Mouse (Mus musculus) midbrain, embryonic 16.5 days (tissue): ENCODE data around the gene Pik3ca. TPM values are rescaled to one million over a fixed set of nuclear protein-coding genes. Genes with fewer than 3 reads are reported as not detected.

Experiments
- ATAC-seq: fragments of 200-750 bp; cut with Nextera tagmentation; 2 replicates; pipeline ENCODE4 v1.8.0; 2017; ENCODE audit warnings: moderate TSS enrichment
- H3K27ac ChIP-seq: fragments of 300-500 bp; sonication (generic); 2 replicates; pipeline ENCODE4 v1.5.1; 2014; ENCODE audit warnings: mild to moderate bottlenecking, low read length, mixed read lengths
- H3K27me3 ChIP-seq: fragments of 300-500 bp; sonication (generic); 2 replicates; pipeline ENCODE4 v1.6.1; 2014; ENCODE audit warnings: low read depth, low read length, mixed read lengths; ENCODE audit not compliant: control insufficient read depth, insufficient read depth
- H3K36me3 ChIP-seq: fragments of 300-500 bp; sonication (generic); 2 replicates; pipeline ENCODE4 v1.6.1; 2014; ENCODE audit warnings: mild to moderate bottlenecking, low read length, moderate library complexity, mixed read lengths; ENCODE audit not compliant: control insufficient read depth, insufficient read depth
- H3K4me1 ChIP-seq: fragments of 300-500 bp; sonication (generic); 2 replicates; pipeline ENCODE4 v1.6.1; 2014; ENCODE audit warnings: mild to moderate bottlenecking, low read length, mixed read lengths; ENCODE audit not compliant: control insufficient read depth, insufficient read depth
- H3K4me2 ChIP-seq: fragments of 300-500 bp; sonication (generic); 2 replicates; pipeline ENCODE4 v1.6.1; 2014; ENCODE audit warnings: mild to moderate bottlenecking, low read length, mixed read lengths
- H3K4me3 ChIP-seq: fragments of 300-500 bp; sonication (generic); 2 replicates; pipeline ENCODE4 v1.5.1; 2014; ENCODE audit warnings: low read depth, mild to moderate bottlenecking, low read length, moderate library complexity, mixed read lengths
- H3K9ac ChIP-seq: fragments of 300-500 bp; sonication (generic); 2 replicates; pipeline ENCODE4 v1.6.1; 2014; ENCODE audit warnings: low read depth, low read length, mixed read lengths
- H3K9me3 ChIP-seq: fragments of 300-500 bp; sonication (generic); replicated peaks from 2 replicates; pipeline ENCODE4 v1.6.1; 2014; ENCODE audit warnings: mild to moderate bottlenecking, low read length, mixed read lengths; ENCODE audit not compliant: control insufficient read depth, poor library complexity, severe bottlenecking
- WGBS: fragments of 180-500 bp; shearing (Covaris S2); extraction: QIAGEN DNeasy Blood & Tissue Kit; methylation state at CpG from one replicate; pipeline ENCODE4 v1.1.7; 2014; 5-methylcytosine and 5-hydroxymethylcytosine counted together
- polyA plus RNA-seq: library from polyadenylated mRNA; unstranded; fragments of >200 nt; fragmentation: Nextera tagmentation; extraction: Ambion mirVana; gene quantifications from 2 replicates; pipeline ENCODE4 v1.2.1, GENCODE M21; 2015

The Pik3ca gene
- polyA plus RNA-seq, 1 experiment from 2014 or later: 12.8 TPM

DNA sequence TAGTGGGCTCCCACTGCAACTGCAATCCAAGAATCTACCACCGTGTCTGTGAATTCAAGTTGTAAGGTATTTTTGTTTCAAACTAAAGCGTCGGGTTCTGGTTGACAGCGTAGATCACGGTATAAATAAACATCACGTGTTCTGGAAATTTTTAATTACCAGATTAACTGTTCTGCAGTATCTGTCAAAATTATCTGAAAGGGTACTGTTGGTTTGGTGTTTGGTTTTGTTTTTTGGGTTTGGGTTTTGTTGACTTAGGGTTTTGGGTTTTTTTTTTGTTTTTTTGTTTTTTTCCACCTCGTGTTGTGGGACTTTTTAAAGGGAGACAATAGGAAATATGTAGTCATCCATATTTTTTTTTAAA is 686 bp downstream of the Pik3ca start:
- Histone ChIP-seq H3K27ac (peak overlapping the region; percentile 92), H3K36me3 (no peaks in the 10 kb centered on the region), H3K4me2 (peak overlapping the region; percentile 60), H3K9ac (peak overlapping the region; percentile 95), H3K4me1 (peaks cover 27% of the 10 kb centered on the region), H3K9me3 (no peaks in the 10 kb centered on the region), H3K27me3 (no peaks in the 10 kb centered on the region), H3K4me3 (peak overlapping the region; percentile 80)
- WGBS: under 1% methylated on average over 7 of the region's 7 CpGs
- ATAC-seq: no peak

DNA sequence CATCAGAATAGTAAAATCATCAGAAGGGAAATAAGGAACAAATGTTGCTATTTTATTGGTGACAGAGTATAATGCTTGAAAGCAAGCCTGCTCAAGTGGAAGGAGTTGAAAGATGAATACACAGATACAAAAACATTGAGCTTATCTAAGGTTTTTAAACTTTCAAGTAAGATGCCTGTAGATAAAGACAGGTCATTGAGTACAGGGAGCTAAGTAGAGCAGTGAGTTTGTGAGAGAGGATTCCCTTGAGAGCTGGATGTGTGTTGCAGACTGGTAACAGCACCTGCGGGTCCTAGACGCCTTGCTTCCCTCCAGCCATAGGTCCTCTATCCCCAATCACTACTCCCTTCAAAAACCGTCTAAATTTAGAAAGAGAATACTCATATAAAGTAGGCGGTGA is 1.2 kb downstream of the Pik3ca start:
- no peaks in the 10 kb centered on the region for H3K36me3 ChIP-seq
- 0 out of 2 replicates have a peak overlapping the region, but pooled peaks have one; percentile 17 for H3K9ac ChIP-seq
- H3K4me2 ChIP-seq: peak overlapping the region; percentile 60
- no peaks in the 10 kb centered on the region for H3K9me3 ChIP-seq
- H3K27ac ChIP-seq: no peak overlapping the region
- H3K27me3 ChIP-seq: no peaks in the 10 kb centered on the region
- no peak for ATAC-seq
- peak overlapping the region; percentile 21 for H3K4me3 ChIP-seq
- 3% methylated on average over 4 of the region's 4 CpGs for WGBS
- peaks cover 27% of the 10 kb centered on the region for H3K4me1 ChIP-seq

DNA sequence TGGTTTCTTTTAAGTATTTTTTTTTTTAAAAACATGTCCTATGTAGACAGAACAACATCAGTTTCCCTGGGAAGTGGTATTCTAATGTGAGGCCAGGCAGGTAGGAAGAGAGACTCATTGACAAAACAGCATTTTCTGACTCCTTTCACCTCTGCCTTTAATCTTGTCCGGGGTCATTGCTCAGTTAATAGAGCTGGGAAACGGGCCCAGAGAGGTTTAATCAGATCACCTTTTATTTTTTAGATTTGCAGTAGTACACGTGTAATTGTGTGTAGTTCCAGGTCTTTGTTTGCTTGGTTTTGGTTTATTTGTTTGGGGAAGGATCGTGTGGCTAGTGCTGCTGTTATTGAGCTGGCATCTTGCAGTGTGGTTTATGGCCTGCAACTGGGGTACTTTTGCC is 1.9 kb downstream of the Pik3ca start:
- WGBS: 24% methylated on average over 4 of the region's 4 CpGs
- peaks cover 27% of the 10 kb centered on the region for H3K4me1 ChIP-seq
- no peak overlapping the region for H3K4me3 ChIP-seq
- H3K27ac ChIP-seq: no peak overlapping the region
- H3K9me3 ChIP-seq: no peaks in the 10 kb centered on the region
- no peaks in the 10 kb centered on the region for H3K36me3 ChIP-seq
- H3K4me2 ChIP-seq: peak overlapping the region; percentile 25; the same call in 1 of the 2 replicates
- ATAC-seq: no peak
- H3K9ac ChIP-seq: no peak overlapping the region
- H3K27me3 ChIP-seq: no peaks in the 10 kb centered on the region

- Histone ChIP-seq H3K9ac (no peak overlapping the region), H3K9me3 (no peaks in the 10 kb centered on the region), H3K4me2 (peak overlapping the region; percentile 25; the same call in 1 of the 2 replicates), H3K4me1 (peaks cover 27% of the 10 kb centered on the region), H3K27me3 (no peaks in the 10 kb centered on the region), H3K27ac (no peak overlapping the region), H3K4me3 (no peak overlapping the region), H3K36me3 (no peaks in the 10 kb centered on the region)
- 73% methylated on average over 2 of the region's 2 CpGs for WGBS
- no peak for ATAC-seq
Measured at GRCm38 (mm10) chr3:32399931-32400330, 2.5 kb downstream of the Pik3ca start.

DNA sequence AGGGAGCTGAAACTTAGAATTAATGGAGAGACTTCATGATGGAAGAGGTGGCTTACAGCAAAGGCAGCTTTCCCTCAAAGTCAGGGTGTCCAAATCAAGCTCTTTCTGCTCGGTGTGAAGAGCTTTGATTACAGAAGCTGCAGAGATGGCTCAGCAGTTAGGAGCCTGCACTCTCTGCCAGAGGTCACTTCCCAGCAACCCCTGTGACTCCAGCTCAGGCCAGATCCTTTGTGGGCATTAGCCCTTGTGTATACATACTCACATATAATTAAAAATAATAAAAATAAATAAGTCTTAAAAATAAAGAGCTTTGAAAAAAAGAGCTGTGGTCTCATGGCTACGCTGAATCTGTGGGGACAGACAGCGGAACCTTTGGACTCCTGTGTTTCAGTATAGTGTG is 4.1 kb downstream of the Pik3ca start:
- Histone ChIP-seq H3K36me3 (no peaks in the 10 kb centered on the region), H3K9ac (no peak overlapping the region), H3K9me3 (no peaks in the 10 kb centered on the region), H3K27ac (no peak overlapping the region), H3K4me1 (peaks cover 23% of the 10 kb centered on the region), H3K4me3 (no peak overlapping the region), H3K4me2 (no peak overlapping the region), H3K27me3 (no peaks in the 10 kb centered on the region)
- no peak for ATAC-seq
- 74% methylated on average over 3 of the region's 3 CpGs for WGBS

- Histone ChIP-seq H3K36me3 (no peaks in the 10 kb centered on the region), H3K27ac (no peak overlapping the region), H3K4me3 (no peak overlapping the region), H3K4me2 (no peak overlapping the region), H3K4me1 (peaks cover 23% of the 10 kb centered on the region), H3K9ac (no peak overlapping the region), H3K27me3 (no peaks in the 10 kb centered on the region), H3K9me3 (no peaks in the 10 kb centered on the region)
- WGBS: 81% methylated on average over 7 of the region's 7 CpGs
- ATAC-seq: no peak
Measured at GRCm38 (mm10) chr3:32402990-32403885, 5.8 kb downstream of the Pik3ca start.

DNA sequence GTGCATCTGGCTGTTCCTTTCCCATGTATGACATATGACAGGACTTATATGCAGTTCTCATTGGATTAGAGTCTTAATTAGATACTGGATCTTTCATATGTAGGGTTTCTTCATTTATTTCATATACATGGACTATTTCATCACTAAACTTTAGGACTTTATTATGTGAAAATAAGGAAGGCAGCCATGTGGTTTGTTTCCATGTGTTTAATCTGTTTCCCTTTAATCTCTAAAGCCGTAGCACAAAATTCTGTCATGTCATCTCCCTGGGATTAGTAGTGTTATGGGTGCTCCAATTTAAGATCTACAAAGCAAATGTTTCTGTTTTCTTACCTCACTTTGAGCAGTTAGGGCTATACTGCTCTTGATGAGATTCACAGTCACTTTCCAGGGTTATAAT is 8.2 kb downstream of the Pik3ca start:
- H3K4me3 ChIP-seq: no peak overlapping the region
- H3K36me3 ChIP-seq: no peaks in the 10 kb centered on the region
- no peaks in the 10 kb centered on the region for H3K9me3 ChIP-seq
- H3K4me2 ChIP-seq: no peak overlapping the region
- no peaks in the 10 kb centered on the region for H3K27me3 ChIP-seq
- H3K4me1 ChIP-seq: 0 out of 2 replicates have a peak, but pooled peaks cover 3% of the 10 kb centered on the region
- no peak for ATAC-seq
- H3K27ac ChIP-seq: no peak overlapping the region
- 75% methylated on average over 1 of the region's 1 CpGs for WGBS
- H3K9ac ChIP-seq: no peak overlapping the region

- Histone ChIP-seq H3K4me1 (no peaks in the 10 kb centered on the region), H3K9ac (no peak overlapping the region), H3K36me3 (no peaks in the 10 kb centered on the region), H3K27ac (no peak overlapping the region), H3K4me3 (no peak overlapping the region), H3K27me3 (no peaks in the 10 kb centered on the region), H3K4me2 (no peak overlapping the region), H3K9me3 (no peaks in the 10 kb centered on the region)
- 85% methylated on average over 6 of the region's 6 CpGs for WGBS
- ATAC-seq: no peak
Measured at GRCm38 (mm10) chr3:32406804-32407203, 9.3 kb downstream of the Pik3ca start.

DNA sequence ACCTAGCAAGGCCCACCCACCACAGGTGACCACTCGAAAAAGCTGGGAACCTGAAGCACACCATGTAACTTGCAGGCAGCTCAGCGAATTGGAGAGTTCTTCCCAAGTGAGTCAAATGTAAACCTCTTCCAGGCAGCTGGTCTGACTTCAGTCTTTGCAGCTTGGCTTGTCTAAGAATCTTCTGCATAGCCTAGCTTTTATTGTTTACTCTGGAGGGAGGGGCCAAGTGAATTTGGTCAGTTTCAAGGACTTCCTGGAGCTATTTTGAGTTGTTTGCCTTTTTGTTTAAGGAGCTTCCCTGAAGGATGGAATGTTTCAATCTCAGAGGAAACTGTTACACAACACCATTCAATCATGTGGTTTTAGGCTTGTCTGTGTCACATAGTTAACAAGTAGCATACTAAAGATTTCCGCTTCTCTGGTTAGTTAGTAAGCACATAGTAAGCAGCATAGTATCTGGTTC is 11.4 kb downstream of the Pik3ca start:
- Histone ChIP-seq H3K27me3 (no peaks in the 10 kb centered on the region), H3K4me2 (no peak overlapping the region), H3K27ac (no peak overlapping the region), H3K4me3 (no peak overlapping the region), H3K4me1 (no peaks in the 10 kb centered on the region), H3K9me3 (no peaks in the 10 kb centered on the region), H3K9ac (no peak overlapping the region), H3K36me3 (no peaks in the 10 kb centered on the region)
- no peak for ATAC-seq
- 97% methylated on average over 3 of the region's 3 CpGs for WGBS
